Mouse (Mus musculus) limb, embryonic 14.5 days (tissue): ENCODE measurements at regions not wholly inside any gene's neighbourhood (a gene's known extent, or its start where the extent isn't known, plus 50 kb on each side); places are given as distances from the start of the nearest gene placed in this dataset.

Experiments
- ATAC-seq: fragments of 200-750 bp; cut with Nextera tagmentation; 2 replicates; pipeline ENCODE4 v1.8.0; 2017; ENCODE audit warnings: low read depth, moderate number of reproducible peaks, moderate TSS enrichment; ENCODE audit not compliant: low FRiP score
- DNase-seq: peaks from one replicate; pipeline ENCODE4 v3.0.0-alpha.2; 2015; ENCODE audit warnings: low spot score
- H3K27ac ChIP-seq: fragments of 300-500 bp; sonication (generic); replicated peaks from 2 replicates; pipeline ENCODE4 v1.5.1; 2014; ENCODE audit warnings: low read depth, mild to moderate bottlenecking, low read length, moderate library complexity, mixed read lengths
- H3K27me3 ChIP-seq: fragments of 300-500 bp; sonication (generic); 2 replicates; pipeline ENCODE4 v1.6.1; 2014; ENCODE audit warnings: low read length, mixed read lengths; ENCODE audit not compliant: control insufficient read depth, insufficient read depth
- H3K36me3 ChIP-seq: fragments of 300-500 bp; sonication (generic); 2 replicates; pipeline ENCODE4 v1.6.1; 2014; ENCODE audit warnings: mild to moderate bottlenecking, low read length, moderate library complexity, mixed read lengths; ENCODE audit not compliant: control insufficient read depth, insufficient read depth
- H3K4me1 ChIP-seq: fragments of 300-500 bp; sonication (generic); 2 replicates; pipeline ENCODE4 v1.6.1; 2014; ENCODE audit warnings: antibody characterized with exemption, low read length, mixed read lengths; ENCODE audit not compliant: control insufficient read depth, insufficient read depth
- H3K4me2 ChIP-seq: fragments of 300-500 bp; sonication (generic); replicated peaks from 2 replicates; pipeline ENCODE4 v1.6.1; 2014; ENCODE audit warnings: low read depth, mild to moderate bottlenecking, low read length, moderate library complexity; ENCODE audit not compliant: severe bottlenecking
- H3K4me3 ChIP-seq: fragments of 300-500 bp; sonication (generic); replicated peaks from 2 replicates; pipeline ENCODE4 v1.5.1; 2014; ENCODE audit warnings: low read length
- H3K9ac ChIP-seq: fragments of 300-500 bp; sonication (generic); 2 replicates; pipeline ENCODE4 v1.6.1; 2014; ENCODE audit warnings: mild to moderate bottlenecking, low read depth, low read length, moderate library complexity; ENCODE audit not compliant: severe bottlenecking
- H3K9me3 ChIP-seq: fragments of 300-500 bp; sonication (generic); 2 replicates; pipeline ENCODE4 v1.6.1; 2016; ENCODE audit warnings: low read length; ENCODE audit not compliant: control insufficient read depth
- POLR2A ChIP-seq: fragments of 200-500 bp; IDR thresholded peaks from 2 replicates; pipeline ENCODE4 v1.8.0; 2012; ENCODE audit warnings: inconsistent platforms, mild to moderate bottlenecking, moderate library complexity, borderline replicate concordance; ENCODE audit not compliant: insufficient read depth, insufficient read length; ENCODE audit errors: extremely low read depth
- WGBS: fragments of 180-500 bp; shearing (Covaris S2); extraction: QIAGEN DNeasy Blood & Tissue Kit; methylation state at CpG from one replicate; pipeline ENCODE4 v1.1.7; 2014; 5-methylcytosine and 5-hydroxymethylcytosine counted together

- Histone ChIP-seq H3K36me3 (no peaks in the 10 kb centered on the region), H3K4me2 (no peak overlapping the region), H3K4me3 (no peak overlapping the region), H3K9ac (no peak overlapping the region), H3K9me3 (no peaks in the 10 kb centered on the region), H3K27ac (no peak overlapping the region), H3K4me1 (no peaks in the 10 kb centered on the region), H3K27me3 (no peaks in the 10 kb centered on the region)
- WGBS, result 14% methylated on average over 2 of the region's 2 CpGs
- no peak for ATAC-seq
- no peak for DNase-seq
- no peak for TF ChIP-seq POLR2A
Observed at GRCm38 (mm10) chr16:46625807-46626206, 127.5 kb upstream of the Nectin3 start.

GRCm38 (mm10) chr16:46623246-46623645 lies 124.9 kb upstream of the Nectin3 start:
- no peaks in the 10 kb centered on the region for H3K27me3 ChIP-seq
- DNase-seq (no peak), ATAC-seq (no peak)
- no peak for TF ChIP-seq POLR2A
- no peak overlapping the region for H3K4me2 ChIP-seq
- no peak overlapping the region for H3K9ac ChIP-seq
- H3K4me3 ChIP-seq, result no peak overlapping the region
- no peaks in the 10 kb centered on the region for H3K4me1 ChIP-seq
- no peaks in the 10 kb centered on the region for H3K9me3 ChIP-seq
- 74% methylated on average over 1 of the region's 1 CpGs for WGBS
- H3K27ac ChIP-seq, result no peak overlapping the region
- H3K36me3 ChIP-seq, result no peaks in the 10 kb centered on the region

- Histone ChIP-seq H3K9me3 (no peaks in the 10 kb centered on the region), H3K9ac (no peak overlapping the region), H3K4me3 (no peak overlapping the region), H3K4me1 (no peaks in the 10 kb centered on the region), H3K27me3 (no peaks in the 10 kb centered on the region), H3K27ac (no peak overlapping the region), H3K4me2 (no peak overlapping the region), H3K36me3 (no peaks in the 10 kb centered on the region)
- 90% methylated on average over 2 of the region's 2 CpGs for WGBS
- DNase-seq (no peak), ATAC-seq (no peak)
- TF ChIP-seq POLR2A, result no peak
Observed at GRCm38 (mm10) chr16:46619871-46620270, 121.5 kb upstream of the Nectin3 start.

GRCm38 (mm10) chr16:46617544-46618335 lies 119.4 kb upstream of the Nectin3 start:
- DNase-seq (peak; percentile 21), ATAC-seq (peak; percentile 41)
- Histone ChIP-seq H3K27me3 (no peaks in the 10 kb centered on the region), H3K27ac (no peak overlapping the region), H3K4me2 (no peak overlapping the region), H3K9me3 (no peaks in the 10 kb centered on the region), H3K9ac (no peak overlapping the region), H3K4me1 (no peaks in the 10 kb centered on the region), H3K4me3 (no peak overlapping the region), H3K36me3 (no peaks in the 10 kb centered on the region)
- WGBS, result 48% methylated on average over 13 of the region's 13 CpGs
- no peak for TF ChIP-seq POLR2A

- no peak for TF ChIP-seq POLR2A
- H3K27ac ChIP-seq, result no peak overlapping the region
- no peak overlapping the region for H3K9ac ChIP-seq
- H3K4me3 ChIP-seq, result no peak overlapping the region
- H3K36me3 ChIP-seq, result no peaks in the 10 kb centered on the region
- H3K4me2 ChIP-seq, result no peak overlapping the region
- H3K27me3 ChIP-seq, result no peaks in the 10 kb centered on the region
- DNase-seq, result no peak
- ATAC-seq, result no peak
- no peaks in the 10 kb centered on the region for H3K4me1 ChIP-seq
- H3K9me3 ChIP-seq, result no peaks in the 10 kb centered on the region
Observed at GRCm38 (mm10) chr16:46616606-46617005, 118.3 kb upstream of the Nectin3 start.
